Mouse (Mus musculus) embryonic facial prominence, embryonic 13.5 days (tissue): Measurements from ENCODE around the gene Creld1. TPM values are rescaled to one million over a fixed set of nuclear protein-coding genes. Genes with fewer than 3 reads are reported as not detected.

Source experiments
- ATAC-seq: fragments of 200-750 bp; cut with Nextera tagmentation; 2 replicates; pipeline ENCODE4 v1.8.0; 2017; ENCODE audit warnings: low read depth; ENCODE audit not compliant: insufficient number of reproducible peaks, insufficient read depth, low FRiP score, low TSS enrichment
- H3K27ac ChIP-seq: fragments of 300-500 bp; sonication (generic); 2 replicates; pipeline ENCODE4 v1.5.1; 2015; ENCODE audit warnings: moderate library complexity, mild to moderate bottlenecking, inconsistent platforms
- H3K27me3 ChIP-seq: fragments of 300-500 bp; sonication (generic); 2 replicates; pipeline ENCODE4 v1.6.1; 2015; ENCODE audit warnings: mild to moderate bottlenecking, inconsistent platforms
- H3K36me3 ChIP-seq: fragments of 300-500 bp; sonication (generic); 2 replicates; pipeline ENCODE4 v1.6.1; 2015; ENCODE audit warnings: mild to moderate bottlenecking, inconsistent platforms
- H3K4me1 ChIP-seq: fragments of 300-500 bp; sonication (generic); 2 replicates; pipeline ENCODE4 v1.6.1; 2015; ENCODE audit warnings: inconsistent platforms
- H3K4me2 ChIP-seq: fragments of 300-500 bp; sonication (generic); 2 replicates; pipeline ENCODE4 v1.6.1; 2015; ENCODE audit warnings: moderate library complexity, mild to moderate bottlenecking, inconsistent platforms
- H3K4me3 ChIP-seq: fragments of 300-500 bp; sonication (generic); 2 replicates; pipeline ENCODE4 v1.5.1; 2015; ENCODE audit warnings: mild to moderate bottlenecking, inconsistent platforms
- H3K9ac ChIP-seq: fragments of 300-500 bp; sonication (generic); 2 replicates; pipeline ENCODE4 v1.6.1; 2015; ENCODE audit warnings: mild to moderate bottlenecking, inconsistent platforms
- H3K9me3 ChIP-seq: fragments of 300-500 bp; sonication (generic); 2 replicates; pipeline ENCODE4 v1.6.1; 2016; ENCODE audit warnings: inconsistent platforms
- WGBS: fragments of 180-500 bp; shearing (Covaris S2); methylation state at CpG from one replicate; pipeline ENCODE4 v1.1.7; 2015; ENCODE audit warnings: mixed read lengths; 5-methylcytosine and 5-hydroxymethylcytosine counted together
- polyA plus RNA-seq: library from polyadenylated mRNA; unstranded; fragments of >200 nt; fragmentation: Nextera tagmentation; extraction: Ambion mirVana; gene quantifications from 2 replicates; pipeline ENCODE4 v1.2.1, GENCODE M21; 2015

Gene Creld1
- 13.9 and 14.6 TPM in 2 replicates for polyA plus RNA-seq

DNA sequence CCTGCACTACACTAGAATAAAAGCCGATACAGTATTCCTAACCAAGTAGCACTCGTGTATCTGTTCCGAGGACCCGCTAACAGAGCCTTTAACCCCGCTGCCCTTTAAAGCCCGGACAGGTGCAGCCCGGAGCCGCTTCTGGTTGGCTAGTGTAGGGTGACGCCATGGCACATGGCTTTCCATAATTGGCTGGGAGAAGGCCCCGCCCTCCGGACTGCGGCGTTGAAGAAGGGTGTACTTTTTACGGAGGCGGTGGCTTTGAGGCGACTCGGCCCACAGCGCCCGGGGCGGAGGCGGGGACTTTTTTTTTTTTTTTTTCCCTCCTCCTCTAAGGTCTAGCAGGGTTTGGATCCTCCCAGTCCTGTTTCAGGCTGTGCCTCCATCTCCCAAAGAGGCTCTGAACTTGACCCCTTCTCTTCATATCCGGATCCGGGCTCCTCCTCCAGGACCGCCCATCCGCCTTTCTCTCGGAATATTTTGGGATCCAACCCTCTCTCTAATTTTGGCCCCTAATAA lies at the start of gene Creld1:
Gene Creld1 (plus strand): TSS at position 198 of the 516 bp plus-strand sequence.
- peak; percentile 76 for ATAC-seq
- under 1% methylated on average over 26 of the region's 26 CpGs for WGBS
- peaks cover 35% of the 10 kb centered on the region for H3K4me1 ChIP-seq
- H3K36me3 ChIP-seq, result no peaks in the 10 kb centered on the region
- 0 out of 2 replicates have a peak within 1 kb of the TSS, but pooled peaks have one; percentile 7 for H3K27ac ChIP-seq
- H3K4me2 ChIP-seq, result peak within 1 kb of the TSS; percentile 74
- H3K27me3 ChIP-seq, result peaks cover 52% of the 10 kb centered on the region
- no peaks in the 10 kb centered on the region for H3K9me3 ChIP-seq
- peak within 1 kb of the TSS; percentile 69 for H3K9ac ChIP-seq
- H3K4me3 ChIP-seq, result peak within 1 kb of the TSS; percentile 39

DNA sequence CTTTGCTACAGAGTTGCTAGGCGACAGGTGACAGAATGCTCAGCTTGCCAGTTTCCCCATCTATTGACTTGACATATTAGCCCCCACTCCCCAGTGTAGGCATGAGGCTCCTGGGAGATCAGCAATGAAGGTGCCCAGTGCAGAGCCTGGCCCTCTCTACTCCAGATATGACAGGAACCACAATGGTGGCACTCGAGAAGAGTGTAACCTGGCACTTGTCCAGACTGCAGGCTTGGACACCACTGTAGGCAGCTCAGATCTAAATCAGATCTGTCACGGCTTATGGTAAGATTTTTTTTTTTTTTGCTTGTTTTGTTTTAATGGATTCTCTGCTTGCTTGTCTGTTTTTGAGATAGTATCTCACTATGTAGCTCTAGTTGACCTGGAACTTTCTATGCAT lies 49.4 kb upstream of the Creld1 start:
- H3K4me3 ChIP-seq, result no peak overlapping the region
- H3K27ac ChIP-seq, result no peak overlapping the region
- H3K4me1 ChIP-seq, result no peaks in the 10 kb centered on the region
- 0 out of 2 replicates have a peak, but pooled peaks have one; percentile 59 for ATAC-seq
- H3K9me3 ChIP-seq, result no peaks in the 10 kb centered on the region
- H3K36me3 ChIP-seq, result no peaks in the 10 kb centered on the region
- no peak overlapping the region for H3K4me2 ChIP-seq
- H3K9ac ChIP-seq, result no peak overlapping the region
- 70% methylated on average over 3 of the region's 3 CpGs for WGBS
- H3K27me3 ChIP-seq, result no peaks in the 10 kb centered on the region

DNA sequence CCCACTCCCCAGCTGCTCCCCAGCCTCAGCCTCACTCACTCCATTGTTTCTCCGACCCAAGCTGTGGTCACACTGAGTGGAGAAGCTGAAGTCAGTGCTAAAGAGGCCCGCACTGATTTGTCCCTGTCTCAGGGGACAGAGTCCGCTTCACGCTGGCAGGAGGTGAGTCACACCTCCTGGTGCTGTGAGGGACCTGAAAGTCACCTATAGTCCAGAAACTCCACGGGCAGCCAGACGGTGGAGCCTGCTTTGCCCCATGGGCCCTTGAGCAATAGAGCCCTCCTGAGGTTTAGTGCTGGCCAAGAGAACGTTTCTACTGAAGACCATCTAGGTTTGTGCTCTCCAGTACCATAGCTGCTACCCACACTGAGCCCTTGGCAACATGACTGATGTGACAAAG lies 48.4 kb upstream of the Creld1 start:
- WGBS, result 82% methylated on average over 7 of the region's 7 CpGs
- ATAC-seq, result no peak
- H3K27me3 ChIP-seq, result no peaks in the 10 kb centered on the region
- no peak overlapping the region for H3K4me3 ChIP-seq
- H3K9me3 ChIP-seq, result no peaks in the 10 kb centered on the region
- no peak overlapping the region for H3K4me2 ChIP-seq
- H3K27ac ChIP-seq, result no peak overlapping the region
- no peak overlapping the region for H3K9ac ChIP-seq
- H3K4me1 ChIP-seq, result no peaks in the 10 kb centered on the region
- no peaks in the 10 kb centered on the region for H3K36me3 ChIP-seq

DNA sequence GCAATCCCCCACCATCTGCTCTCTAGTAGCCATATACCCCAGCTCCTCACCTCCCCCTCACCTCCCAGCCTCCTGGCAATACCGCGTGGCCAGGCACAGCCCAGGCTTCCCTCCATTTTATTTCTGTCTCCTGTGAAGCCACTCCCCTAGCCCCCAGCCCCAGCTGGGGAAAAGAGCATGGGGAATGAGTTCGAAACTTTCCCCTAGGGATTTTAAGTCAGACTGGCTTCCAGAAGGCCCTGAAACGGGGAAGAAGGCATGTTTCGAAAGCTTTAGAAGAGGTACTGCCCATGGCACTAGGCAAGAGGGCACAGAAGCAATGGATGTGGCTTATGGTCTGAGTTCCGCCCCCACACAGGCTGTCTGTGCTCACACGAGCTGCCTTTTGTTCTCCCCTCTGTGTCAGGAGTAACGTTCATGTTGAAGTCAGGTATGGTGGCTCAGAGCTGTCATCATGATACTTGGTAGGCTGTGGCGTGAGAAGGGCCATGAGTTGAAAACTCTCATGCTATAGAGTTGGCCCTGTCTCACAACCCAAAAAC lies 47.4 kb upstream of the Creld1 start, which contains the start of gene Cidec:
Gene Cidec (minus strand): TSS at position 97 of the 542 bp plus-strand sequence.
- H3K4me2 ChIP-seq, result no peak within 1 kb of the TSS
- H3K4me3 ChIP-seq, result no peak within 1 kb of the TSS
- no peaks in the 10 kb centered on the region for H3K27me3 ChIP-seq
- no peaks in the 10 kb centered on the region for H3K36me3 ChIP-seq
- H3K9me3 ChIP-seq, result no peaks in the 10 kb centered on the region
- H3K9ac ChIP-seq, result no peak within 1 kb of the TSS
- ATAC-seq, result no peak
- H3K27ac ChIP-seq, result no peak within 1 kb of the TSS
- no peaks in the 10 kb centered on the region for H3K4me1 ChIP-seq
- 76% methylated on average over 9 of the region's 9 CpGs for WGBS

DNA sequence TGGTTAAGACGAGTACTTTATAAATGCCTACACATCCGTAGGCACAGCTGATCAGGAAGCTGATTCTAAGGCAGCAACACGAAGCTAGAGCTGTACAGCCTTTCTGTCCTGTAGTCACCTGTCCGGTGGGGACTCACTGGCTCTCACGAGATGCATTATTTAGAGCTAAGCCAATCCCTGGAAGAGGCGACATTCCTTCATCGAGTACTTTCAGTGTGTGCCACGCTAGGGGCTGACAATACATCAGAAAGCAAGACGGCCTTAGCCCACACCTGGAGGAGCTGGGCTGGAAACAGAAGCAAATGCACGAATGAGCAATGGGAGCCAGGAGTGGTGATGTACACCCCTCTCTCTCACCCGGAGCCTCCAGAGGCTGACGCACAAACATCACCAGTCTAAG lies 46.0 kb upstream of the Creld1 start:
- Histone ChIP-seq H3K4me3 (no peak overlapping the region), H3K27me3 (no peaks in the 10 kb centered on the region), H3K4me2 (no peak overlapping the region), H3K27ac (no peak overlapping the region), H3K4me1 (peaks cover 4% of the 10 kb centered on the region), H3K9ac (no peak overlapping the region), H3K36me3 (no peaks in the 10 kb centered on the region), H3K9me3 (no peaks in the 10 kb centered on the region)
- ATAC-seq, result no peak
- 76% methylated on average over 12 of the region's 12 CpGs for WGBS

DNA sequence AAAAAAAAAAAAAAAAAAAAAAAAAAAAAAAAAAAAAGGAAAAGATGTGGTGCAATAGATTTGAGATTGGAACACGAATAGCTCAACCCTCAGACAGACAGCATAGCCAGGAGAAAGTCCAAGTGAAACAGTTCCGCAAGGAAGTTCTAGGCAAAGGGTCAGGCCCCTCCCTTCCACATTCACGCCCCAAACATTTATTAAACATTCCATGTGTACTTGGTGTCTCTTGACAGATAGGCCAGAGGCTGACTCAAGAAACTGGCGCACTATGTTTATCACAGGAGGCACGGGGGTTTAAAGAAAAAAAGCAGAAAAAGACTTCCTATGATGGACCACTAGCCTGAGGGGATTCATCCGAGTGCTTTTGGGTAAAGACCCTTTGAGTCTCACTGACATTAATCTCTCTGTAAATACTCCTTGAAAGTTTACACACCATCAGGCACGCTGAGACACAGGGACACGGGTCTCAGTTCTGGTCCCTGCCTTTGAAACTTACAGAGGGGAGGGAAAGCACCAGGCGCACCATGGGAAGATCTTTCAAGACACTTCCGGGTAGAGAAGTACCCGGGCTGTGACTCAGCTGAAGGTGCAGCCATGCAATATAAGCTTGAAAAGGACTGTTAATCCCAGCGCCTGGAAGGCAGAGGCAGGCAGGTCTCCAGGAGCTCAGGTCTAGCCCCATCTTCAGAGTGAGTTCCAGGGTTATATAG lies 44.2 kb upstream of the Creld1 start:
- Histone ChIP-seq H3K4me2 (no peak overlapping the region), H3K4me3 (no peak overlapping the region), H3K27me3 (no peaks in the 10 kb centered on the region), H3K36me3 (no peaks in the 10 kb centered on the region), H3K27ac (no peak overlapping the region), H3K9ac (no peak overlapping the region), H3K9me3 (no peaks in the 10 kb centered on the region), H3K4me1 (peaks cover 15% of the 10 kb centered on the region)
- ATAC-seq, result no peak
- 55% methylated on average over 12 of the region's 12 CpGs for WGBS

DNA sequence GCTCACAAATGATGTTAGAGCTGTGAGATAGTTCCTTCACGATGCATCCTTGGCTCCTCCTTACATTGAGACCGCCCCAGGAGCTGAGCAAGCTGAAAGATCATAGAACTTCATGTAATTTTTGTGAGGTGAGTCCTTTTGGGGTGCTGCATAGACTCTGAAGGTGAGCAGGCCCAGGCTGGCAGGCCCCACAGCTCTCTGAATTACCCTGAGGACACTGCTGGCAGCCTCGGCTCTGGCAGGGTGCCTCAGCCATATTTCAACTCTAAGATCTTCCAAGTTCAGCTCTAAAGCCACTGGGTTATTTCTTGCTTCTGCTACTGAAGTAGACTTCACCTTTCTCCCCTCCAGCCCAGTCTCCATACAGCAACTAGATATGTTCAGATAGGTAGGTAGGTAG lies 42.4 kb upstream of the Creld1 start:
- H3K4me3 ChIP-seq, result no peak overlapping the region
- peaks cover 6% of the 10 kb centered on the region for H3K36me3 ChIP-seq
- H3K4me2 ChIP-seq, result no peak overlapping the region
- H3K9me3 ChIP-seq, result no peaks in the 10 kb centered on the region
- H3K4me1 ChIP-seq, result peaks cover 15% of the 10 kb centered on the region
- no peak overlapping the region for H3K27ac ChIP-seq
- 80% methylated on average over 3 of the region's 3 CpGs for WGBS
- H3K27me3 ChIP-seq, result no peaks in the 10 kb centered on the region
- no peak overlapping the region for H3K9ac ChIP-seq
- no peak for ATAC-seq

DNA sequence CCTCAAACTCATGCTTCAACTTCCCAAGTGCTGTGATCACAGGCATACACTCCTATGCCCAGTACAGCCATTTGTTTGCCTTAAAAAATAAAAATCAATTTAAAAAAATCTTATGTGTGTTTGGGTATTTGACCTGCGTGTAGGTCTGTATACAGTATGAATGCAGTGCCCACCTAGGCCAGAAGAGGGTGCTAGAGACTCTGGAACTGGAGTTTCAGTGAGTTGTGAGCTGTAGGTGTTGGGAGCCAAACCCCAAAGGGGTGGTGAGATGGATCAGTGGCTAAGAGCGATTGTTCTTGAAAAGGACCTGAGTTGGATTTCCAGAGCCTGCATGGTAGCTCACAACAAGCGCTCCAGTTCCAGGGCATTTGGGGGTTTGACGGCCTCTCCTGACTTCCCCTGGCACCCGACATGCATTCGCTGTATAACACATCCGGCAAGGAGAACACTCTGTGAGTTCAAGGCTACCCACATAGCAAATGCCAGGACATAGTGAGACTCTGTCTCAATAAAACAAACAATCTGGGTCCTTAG lies 41.9 kb upstream of the Creld1 start:
- Histone ChIP-seq H3K4me2 (no peak overlapping the region), H3K27me3 (no peaks in the 10 kb centered on the region), H3K4me3 (no peak overlapping the region), H3K9me3 (no peaks in the 10 kb centered on the region), H3K9ac (no peak overlapping the region), H3K4me1 (peaks cover 15% of the 10 kb centered on the region), H3K27ac (no peak overlapping the region), H3K36me3 (peaks cover 9% of the 10 kb centered on the region)
- ATAC-seq, result no peak
- WGBS, result 54% methylated on average over 7 of the region's 7 CpGs

DNA sequence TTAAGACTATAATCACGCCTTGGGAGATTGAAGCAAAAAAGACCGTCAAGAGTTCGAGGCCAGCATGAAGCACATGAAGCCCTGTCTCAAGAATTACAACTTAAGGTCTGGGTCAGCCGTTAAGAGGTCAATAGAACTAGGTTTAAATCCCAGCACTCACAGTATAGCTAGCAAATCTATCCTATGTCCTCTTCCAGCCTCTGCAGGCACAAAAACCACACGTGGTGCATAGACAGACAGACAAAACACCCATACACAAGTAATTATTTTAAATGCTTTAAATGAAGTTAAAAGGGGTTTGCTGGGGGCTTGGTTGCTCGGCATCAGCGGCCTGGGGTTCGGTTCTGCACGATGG lies 41.0 kb upstream of the Creld1 start:
- ATAC-seq, result peak; percentile 13; the same call in 1 of the 2 replicates
- peak overlapping the region; percentile 87 for H3K4me2 ChIP-seq
- peak overlapping the region; percentile 97 for H3K4me3 ChIP-seq
- H3K27ac ChIP-seq, result peak overlapping the region; percentile 60; the same call in 1 of the 2 replicates
- H3K36me3 ChIP-seq, result peaks cover 18% of the 10 kb centered on the region
- H3K9me3 ChIP-seq, result no peaks in the 10 kb centered on the region
- H3K4me1 ChIP-seq, result peaks cover 15% of the 10 kb centered on the region
- peak overlapping the region; percentile 95 for H3K9ac ChIP-seq
- H3K27me3 ChIP-seq, result no peaks in the 10 kb centered on the region
- WGBS, result 41% methylated on average over 9 of the region's 9 CpGs

DNA sequence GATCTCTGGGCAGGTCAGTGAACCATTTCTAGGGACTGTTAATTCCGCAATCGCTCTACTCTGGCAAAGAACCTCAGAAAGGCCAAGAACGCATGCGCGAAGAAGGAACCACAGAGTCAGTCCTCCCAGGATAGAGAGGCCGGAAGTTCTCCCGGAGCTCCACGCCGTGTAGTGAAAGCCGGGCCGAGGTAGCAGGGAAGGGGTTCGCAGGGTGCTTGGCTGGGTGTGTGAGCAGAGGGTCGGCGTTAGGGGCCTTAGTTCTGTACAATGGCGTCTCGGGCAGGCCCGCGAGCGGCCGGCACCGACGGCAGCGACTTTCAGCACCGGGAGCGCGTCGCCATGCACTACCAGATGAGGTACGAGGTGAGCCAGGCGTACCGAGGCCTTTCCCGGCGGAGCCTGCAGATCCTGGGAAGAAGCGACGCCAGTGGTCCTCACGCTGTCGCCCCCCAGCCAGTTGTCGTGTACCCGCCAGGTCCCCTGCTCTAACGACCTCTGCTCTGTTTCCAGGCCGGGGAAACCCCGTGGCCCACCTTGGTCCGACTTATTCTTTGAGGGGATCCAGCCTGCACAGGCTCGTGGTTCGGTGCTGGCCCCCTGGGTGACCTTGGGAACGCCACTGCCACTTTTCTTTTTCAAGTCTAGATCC lies 40.5 kb upstream of the Creld1 start, which contains the start of gene Jagn1:
Gene Jagn1 (plus strand): TSS at position 128 of the 649 bp plus-strand sequence.
- WGBS, result under 1% methylated on average over 45 of the region's 45 CpGs
- peak within 1 kb of the TSS; percentile 60 for H3K27ac ChIP-seq

DNA sequence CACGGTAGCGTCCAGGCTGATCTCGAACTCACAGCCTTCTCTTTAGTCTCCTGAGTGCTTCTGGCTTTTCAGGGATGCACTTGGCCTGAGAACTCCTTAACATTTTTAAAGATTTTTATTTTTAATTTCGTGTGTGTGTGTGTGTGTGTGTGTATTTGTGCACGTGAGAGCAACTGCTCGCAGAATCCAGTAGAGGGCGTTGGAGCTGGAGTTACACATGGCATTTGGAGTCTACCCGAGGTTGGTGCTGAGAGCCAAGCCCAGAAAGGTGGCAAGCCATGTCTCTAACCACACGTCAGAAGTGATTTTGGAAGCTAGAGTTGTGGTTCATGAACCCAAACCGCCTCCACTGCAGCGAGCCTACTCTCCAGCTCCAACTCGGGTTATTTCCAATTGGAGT lies 40.0 kb upstream of the Creld1 start:
- H3K9me3 ChIP-seq, result no peaks in the 10 kb centered on the region
- 48% methylated on average over 12 of the region's 12 CpGs for WGBS
- peak overlapping the region; percentile 87 for H3K4me2 ChIP-seq
- peak overlapping the region; percentile 60 for H3K27ac ChIP-seq
- H3K9ac ChIP-seq, result peak overlapping the region; percentile 95
- no peak for ATAC-seq
- peaks cover 15% of the 10 kb centered on the region for H3K4me1 ChIP-seq
- peak overlapping the region; percentile 97 for H3K4me3 ChIP-seq
- H3K36me3 ChIP-seq, result peaks cover 28% of the 10 kb centered on the region
- H3K27me3 ChIP-seq, result no peaks in the 10 kb centered on the region

More for the DNA sequence above, 40.5 kb upstream of the Creld1 start, which contains the start of gene Jagn1:
- peaks cover 23% of the 10 kb centered on the region for H3K36me3 ChIP-seq
- peak within 1 kb of the TSS; percentile 87 for H3K4me2 ChIP-seq
- H3K27me3 ChIP-seq, result no peaks in the 10 kb centered on the region
- peak within 1 kb of the TSS; percentile 95 for H3K9ac ChIP-seq
- ATAC-seq, result peak; percentile 84
- peak within 1 kb of the TSS; percentile 97 for H3K4me3 ChIP-seq
- H3K9me3 ChIP-seq, result no peaks in the 10 kb centered on the region
- peaks cover 15% of the 10 kb centered on the region for H3K4me1 ChIP-seq
